Mouse (Mus musculus) gastrocnemius, adult 8-10 months (tissue): ENCODE measurements around the gene Cep112. TPM values are rescaled to one million over a fixed set of nuclear protein-coding genes. Genes with fewer than 3 reads are reported as not detected.
"Not testable (repeated sequence)": the region's sequence is repeated elsewhere in the genome, so short reads cannot be mapped to it uniquely, and the experiment has no call there.

ENCODE experiments used
- DNase-seq, 2 experiments: peaks; one replicate each; pipeline ENCODE4 v3.0.0; 2022; ENCODE audit warnings: low spot score in 2 of 2
- total RNA-seq, 4 experiments: library from RNA; stranded (reverse); gene quantifications; 2 replicates each; pipeline ENCODE4 v1.2.4; 2022

Cep112 gene
- total RNA-seq, 4 experiments from 2014 or later = 1.0 to 4.5 (median 1.8) TPM

DNA sequence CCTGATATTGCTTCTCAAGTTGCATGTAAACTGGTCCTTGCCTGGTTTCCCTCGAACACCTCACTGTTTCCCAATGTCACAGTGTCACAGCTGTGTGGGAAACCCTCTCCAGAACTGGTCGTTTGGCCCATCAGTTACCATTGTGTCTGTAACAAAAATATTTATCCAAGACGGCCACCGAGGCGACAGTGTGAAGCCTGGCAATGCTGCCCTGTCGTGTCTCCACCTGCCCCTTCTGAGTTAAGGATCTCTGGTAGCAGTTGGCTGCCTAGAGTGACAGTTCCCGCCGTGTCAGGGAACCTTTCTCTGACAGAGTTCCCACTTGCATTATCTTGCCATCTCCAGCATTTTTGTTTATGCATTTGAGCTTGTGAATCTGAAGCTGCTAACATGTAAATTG is 440.8 kb downstream of the Cep112 start:
- DNase-seq = no peak

DNA sequence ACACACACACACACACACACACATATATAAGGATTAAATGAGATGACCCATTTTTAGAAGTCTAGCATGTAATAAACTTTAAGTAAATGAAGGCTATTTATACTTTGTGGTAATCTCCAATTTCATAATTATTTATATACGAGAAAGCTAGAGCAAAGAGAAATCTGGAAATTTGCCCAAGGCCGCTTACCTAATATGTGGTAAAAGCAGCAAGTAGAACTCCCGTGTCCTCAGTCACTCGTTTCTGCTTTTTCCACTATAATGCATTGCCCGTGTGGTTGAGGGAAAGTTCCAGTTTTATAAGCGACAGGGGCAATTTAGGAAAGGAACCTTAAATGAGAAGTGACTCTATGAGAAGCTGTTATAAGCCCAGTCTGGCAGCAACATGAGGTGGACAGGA is 442.5 kb downstream of the Cep112 start:
- no peak for DNase-seq

- not testable (repeated sequence) for DNase-seq
Measured at GRCm38 (mm10) chr11:108871284-108871683, 446.3 kb downstream of the Cep112 start.

GRCm38 (mm10) chr11:108871748-108872147 is 446.8 kb downstream of the Cep112 start:
- no peak for DNase-seq

GRCm38 (mm10) chr11:108876633-108877205 is 451.7 kb downstream of the Cep112 start:
- no peak for DNase-seq

DNA sequence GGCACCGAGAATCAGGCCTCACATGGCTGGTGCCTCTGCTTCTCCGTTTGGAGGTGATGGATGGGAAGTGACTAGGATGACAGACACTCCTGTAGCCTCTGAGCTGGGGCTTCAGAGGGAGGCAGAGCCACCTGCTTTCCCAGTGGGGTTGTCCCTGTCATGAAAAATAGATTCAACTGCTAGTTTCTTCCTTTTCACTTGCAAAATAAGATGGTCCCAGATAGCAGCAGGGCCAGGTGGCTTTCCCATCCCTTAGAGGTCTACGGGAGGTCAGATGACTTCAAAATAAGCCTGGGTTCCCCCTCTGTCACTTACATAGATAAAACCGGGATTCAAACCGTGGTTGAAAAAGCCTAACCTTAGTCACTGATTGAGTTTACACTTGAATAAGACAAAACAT is 452.5 kb downstream of the Cep112 start:
- DNase-seq = no peak

- no peak for DNase-seq
Measured at GRCm38 (mm10) chr11:108880546-108880945, 455.6 kb downstream of the Cep112 start.

GRCm38 (mm10) chr11:108881662-108882061 is 456.7 kb downstream of the Cep112 start:
- no peak for DNase-seq

- DNase-seq = no peak
Measured at GRCm38 (mm10) chr11:108885276-108885896, 460.4 kb downstream of the Cep112 start.

- no peak for DNase-seq
Measured at GRCm38 (mm10) chr11:108886060-108886459, 461.1 kb downstream of the Cep112 start.

DNA sequence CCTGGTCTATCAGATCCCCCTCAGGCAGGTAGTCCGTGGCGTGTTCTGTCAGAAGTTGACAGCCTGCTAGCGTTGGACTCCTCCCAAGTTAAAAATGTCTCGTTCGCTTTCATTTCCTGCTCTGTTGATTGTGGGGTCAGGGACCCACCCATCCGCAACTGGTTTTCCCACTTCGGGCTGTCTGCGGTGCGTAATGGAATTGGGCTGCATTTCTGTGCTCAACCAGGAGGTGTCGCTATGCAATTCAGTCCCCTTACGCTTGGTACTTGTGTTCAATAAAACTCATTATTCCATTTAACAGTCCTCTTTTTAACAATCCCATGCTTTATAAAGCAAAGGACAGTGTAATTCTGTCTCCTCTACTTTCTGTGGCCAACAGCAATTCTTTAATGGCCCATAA is 464.1 kb downstream of the Cep112 start:
- DNase-seq = no peak

GRCm38 (mm10) chr11:108890544-108890943 is 465.6 kb downstream of the Cep112 start:
- no peak for DNase-seq

DNA sequence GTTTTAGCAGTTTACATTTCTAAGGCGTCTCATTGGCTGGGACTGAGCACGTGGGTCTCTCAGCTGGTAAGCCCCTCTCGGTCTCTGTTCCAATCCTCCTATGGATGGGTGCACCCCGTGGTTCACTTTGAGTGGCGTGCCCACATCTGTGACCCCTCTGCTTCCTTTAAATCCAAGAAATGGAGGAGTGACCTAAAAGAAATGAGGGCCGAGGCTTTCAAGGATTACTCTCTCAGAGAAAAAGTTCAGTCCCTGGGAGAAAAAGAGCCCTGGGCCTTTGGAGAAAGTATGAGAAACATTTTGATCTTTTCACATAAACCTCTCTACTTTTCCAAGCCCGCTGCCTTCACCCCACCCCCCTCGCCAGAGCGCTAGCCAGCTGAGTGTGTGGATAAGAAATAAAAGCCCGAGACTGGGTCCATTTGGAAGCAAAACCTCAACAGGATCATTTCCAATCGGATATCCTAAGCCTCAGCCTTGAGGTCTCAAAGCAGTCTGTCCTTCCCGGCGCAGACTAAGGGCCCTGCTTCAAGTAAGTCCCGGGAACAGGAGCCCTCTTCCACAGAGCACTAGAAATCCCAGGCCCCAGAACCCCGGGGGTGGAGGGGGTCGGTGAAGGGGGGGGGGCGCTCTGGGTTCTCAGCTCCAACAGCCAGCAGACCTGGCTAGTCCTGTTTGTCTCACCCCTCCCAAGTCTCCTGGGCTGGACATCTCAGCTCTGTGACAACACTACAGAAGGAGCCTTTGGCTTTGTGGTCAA is 466.3 kb downstream of the Cep112 start:
- DNase-seq = peak in 1 of 2 experiments; percentile 13

GRCm38 (mm10) chr11:108891871-108892380 is 466.9 kb downstream of the Cep112 start:
- DNase-seq = no peak

DNA sequence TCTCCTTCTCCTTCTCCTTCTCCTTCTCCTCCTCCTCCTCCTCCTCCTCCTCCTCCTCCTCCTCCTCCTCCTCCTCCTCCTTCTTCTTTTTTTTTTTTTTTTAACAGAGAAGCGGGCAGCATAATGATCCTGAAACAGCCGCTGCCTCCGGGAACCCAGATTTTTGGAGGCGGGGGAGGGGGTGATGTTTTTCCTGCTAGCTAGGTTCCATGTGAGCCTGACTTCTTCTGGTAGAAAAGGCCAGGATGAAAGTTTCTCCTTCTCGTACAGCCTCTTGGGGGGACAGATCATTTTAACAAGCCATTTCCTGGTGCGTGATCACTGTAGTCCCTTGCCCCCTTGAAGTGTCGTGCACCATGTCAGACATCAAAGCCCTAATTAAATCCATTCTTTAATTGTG is 467.4 kb downstream of the Cep112 start:
- DNase-seq = no peak

- no peak for DNase-seq
Measured at GRCm38 (mm10) chr11:108893232-108893790, 468.3 kb downstream of the Cep112 start.

- DNase-seq = no peak
Measured at GRCm38 (mm10) chr11:108893855-108894510, 469.0 kb downstream of the Cep112 start.

DNA sequence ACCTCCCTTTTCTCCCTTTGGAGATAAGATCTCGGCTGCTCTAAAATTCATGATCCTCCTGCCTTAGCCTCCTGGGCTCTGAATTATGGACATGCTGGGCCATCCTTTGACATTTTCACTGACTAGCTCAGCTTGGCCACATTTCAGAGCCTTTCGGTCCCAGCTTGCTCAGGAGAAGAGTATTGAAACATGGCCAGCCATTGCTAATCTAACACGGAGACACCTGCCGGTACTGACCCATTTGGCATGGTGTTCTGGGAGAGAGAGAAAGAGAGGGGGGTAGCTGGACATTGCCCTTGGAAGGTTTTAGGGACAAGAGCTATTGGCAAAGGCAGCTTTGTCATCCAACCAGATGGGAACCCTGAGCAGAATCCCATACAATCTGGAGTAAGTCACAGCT is 472.0 kb downstream of the Cep112 start:
- no peak for DNase-seq

DNA sequence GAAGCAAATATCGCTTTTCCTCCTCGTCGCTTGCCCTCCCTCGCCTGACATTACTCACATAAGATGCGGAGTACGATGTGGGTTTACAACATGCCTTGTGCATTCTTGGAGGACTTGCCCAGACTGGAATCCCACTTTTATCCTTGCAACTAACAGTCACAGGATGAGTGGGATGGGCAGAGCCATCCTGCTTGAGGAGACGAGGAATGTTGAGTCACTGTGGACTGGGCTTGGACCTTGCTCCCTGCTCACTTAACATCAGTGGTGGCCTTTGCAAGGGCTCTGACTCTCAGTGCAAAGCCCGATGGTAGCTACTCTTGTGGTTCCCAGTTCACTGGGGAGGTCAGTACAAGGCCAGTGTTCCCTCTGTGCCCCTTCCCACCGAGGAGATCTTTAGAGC is 473.1 kb downstream of the Cep112 start:
- DNase-seq = no peak

GRCm38 (mm10) chr11:108898483-108898882 is 473.5 kb downstream of the Cep112 start:
- no peak for DNase-seq

- DNase-seq = peak in 1 of 2 experiments; percentile 49
Measured at GRCm38 (mm10) chr11:108900718-108901488, 475.9 kb downstream of the Cep112 start.
